Mouse (Mus musculus) adrenal gland, postnatal 36 days (tissue): ENCODE results near the gene Asic2. TPM values are rescaled to one million over a fixed set of nuclear protein-coding genes. Genes with fewer than 3 reads are reported as not detected.

Experiments
- DNase-seq, 2 experiments: peaks; one replicate each; pipeline ENCODE4 v3.0.0; 2021; ENCODE audit warnings: mixed read lengths in 1 of 2
- total RNA-seq, 2 experiments: library from RNA; stranded (reverse); gene quantifications; 2 replicates each; pipeline ENCODE4 v1.2.3; 2021

Gene Asic2
- total RNA-seq, 2 experiments from 2014 or later = 1.7 TPM

GRCm38 (mm10) chr11:81518001-81518955, 450.0 kb downstream of the Asic2 start:
- no peak for DNase-seq

GRCm38 (mm10) chr11:81515754-81516153, 452.5 kb downstream of the Asic2 start:
- no peak for DNase-seq

GRCm38 (mm10) chr11:81512434-81512833, 455.8 kb downstream of the Asic2 start:
- DNase-seq = no peak

GRCm38 (mm10) chr11:81511401-81511800, 456.9 kb downstream of the Asic2 start:
- DNase-seq = no peak

- DNase-seq = no peak
These were observed 459.6 kb downstream of the Asic2 start for GRCm38 (mm10) chr11:81508385-81509233.

- DNase-seq = no peak
These were observed 463.3 kb downstream of the Asic2 start for GRCm38 (mm10) chr11:81504791-81505430.

- DNase-seq = no peak
These were observed 466.6 kb downstream of the Asic2 start for GRCm38 (mm10) chr11:81501473-81502246.

GRCm38 (mm10) chr11:81498990-81499389, 469.3 kb downstream of the Asic2 start:
- DNase-seq = no peak

- DNase-seq = no peak
These were observed 470.4 kb downstream of the Asic2 start for GRCm38 (mm10) chr11:81497652-81498391.

- no peak for DNase-seq
These were observed 471.8 kb downstream of the Asic2 start for GRCm38 (mm10) chr11:81496446-81496845.

GRCm38 (mm10) chr11:81492351-81492750, 475.9 kb downstream of the Asic2 start:
- DNase-seq = no peak

- DNase-seq = no peak
These were observed 479.0 kb downstream of the Asic2 start for GRCm38 (mm10) chr11:81489144-81489735.

- DNase-seq = no peak
These were observed 479.6 kb downstream of the Asic2 start for GRCm38 (mm10) chr11:81488681-81489080.

- DNase-seq = peak; percentile 6 to 44
These were observed 481.9 kb downstream of the Asic2 start for GRCm38 (mm10) chr11:81486265-81486940.

- peak in 1 of 2 experiments; percentile 12 for DNase-seq
These were observed 487.1 kb downstream of the Asic2 start for GRCm38 (mm10) chr11:81481198-81481597.

GRCm38 (mm10) chr11:81476231-81476630, 492.0 kb downstream of the Asic2 start:
- DNase-seq = peak in 1 of 2 experiments; percentile 13

GRCm38 (mm10) chr11:81474121-81474520, 494.1 kb downstream of the Asic2 start:
- DNase-seq = no peak

- peak; percentile 22 to 48 for DNase-seq
These were observed 506.1 kb downstream of the Asic2 start for GRCm38 (mm10) chr11:81462199-81462598.

- DNase-seq = no peak
These were observed 506.5 kb downstream of the Asic2 start for GRCm38 (mm10) chr11:81461748-81462147.

- DNase-seq = no peak
These were observed 513.3 kb downstream of the Asic2 start for GRCm38 (mm10) chr11:81454921-81455320.
